ENCODE assay signal across 8 mouse cellular contexts in genomic region chr4:102087566-102088234, GRCm38 (mm10). TPM values are rescaled to one million over a fixed set of nuclear protein-coding genes. Genes with fewer than 3 reads are reported as not detected.
DNase-seq lines count a peak whose midpoint lies in the region; ATAC-seq lines count a peak whose summit lies in the region.

No protein-coding gene starts in this region.

- H3K4me3 ChIP-seq in stomach, embryonic 14.5 days (ENCODE audit: low read depth, low read length): peak overlapping the region; percentile 44

- H3K27me3 ChIP-seq in stomach, embryonic 14.5 days (ENCODE audit: control insufficient read depth, insufficient read depth, low read length): peaks cover 7% of the 10 kb centered on the region; the same call in 1 of the 2 replicates

- 0 out of 2 replicates have a peak, but pooled peaks have one; percentile 20 for ATAC-seq in megakaryocyte progenitor cell, adult 5-6 weeks (replicated peaks; ENCODE audit: poor library complexity)
- ATAC-seq in stomach, embryonic 14.5 days (ENCODE audit: insufficient number of reproducible peaks, insufficient read depth, low FRiP score, low read depth): peak; percentile 67

- no peaks in the 10 kb centered on the region for H3K9me3 ChIP-seq in stomach, embryonic 14.5 days (ENCODE audit: control insufficient read depth, low read depth, low read length)

- H3K4me1 ChIP-seq in stomach, embryonic 14.5 days (ENCODE audit: control insufficient read depth, insufficient read depth, low read length): no peaks in the 10 kb centered on the region

- H3K9ac ChIP-seq in stomach, embryonic 14.5 days (replicated peaks; ENCODE audit: low read depth, low read length): peak overlapping the region; percentile 25; the same call in 1 of the 2 replicates

- peak overlapping the region; percentile 82 for H3K4me2 ChIP-seq in stomach, embryonic 14.5 days (replicated peaks; ENCODE audit: low read depth, low read length)

- no peaks in the 10 kb centered on the region for H3K36me3 ChIP-seq in stomach, embryonic 14.5 days (ENCODE audit: control insufficient read depth, insufficient read depth, low read length)

- no peak overlapping the region for H3K27ac ChIP-seq in stomach, embryonic 14.5 days (ENCODE audit: low read length)

- DNase-seq in layer of hippocampus, adult 11-12 months (ENCODE audit: low spot score): peak; percentile 32
- no peak for DNase-seq in layer of hippocampus, adult 9-11 months
- DNase-seq in cerebellum, postnatal 10 days: peak; percentile 85
- DNase-seq in frontal cortex, postnatal 10 days (ENCODE audit: low spot score in 2 of 2): peak; percentile 17 to 25
- DNase-seq in layer of hippocampus, postnatal 10 days (ENCODE audit: low spot score in 2 of 2): peak; percentile 34 to 48
- DNase-seq in urinary bladder, adult 18-20 months (ENCODE audit: low spot score in 2 of 2): no peak

- WGBS in stomach, embryonic 14.5 days: under 1% methylated on average over 63 of the region's 64 CpGs

RNA-seq across cellular contexts. Expression of gene Pde4b, which starts 0.4 kb away (rescaled TPM):
- total RNA-seq in layer of hippocampus, postnatal 10 days (2021): 10 to 100 TPM; 60.0 to 67.1 TPM
- total RNA-seq in megakaryocyte progenitor cell, adult 5-6 weeks (2015): 16.1 and 22.6 TPM in 2 replicates
- 14.4 and 19.2 TPM in 2 replicates for total RNA-seq in megakaryocyte progenitor cell, adult 5-6 weeks (2017)
- 16.5 and 18.5 TPM in 2 replicates for polyA plus RNA-seq in stomach, embryonic 14.5 days (2014; fragmentation: Nextera tagmentation; extraction: Ambion mirVana)

Comparison
In these comparisons a context has a peak if more than half of its experiments do, and no peak if none do; other contexts are left out.
1. DNase-seq: peak in layer of hippocampus, adult 11-12 months (single experiment), cerebellum, postnatal 10 days (2 of 2), frontal cortex, postnatal 10 days (2 of 2) and layer of hippocampus, postnatal 10 days (2 of 2); none in layer of hippocampus, adult 9-11 months (single experiment) and urinary bladder, adult 18-20 months (0 of 2).